Mouse (Mus musculus) heart, postnatal 36 days (tissue): ENCODE measurements at regions not wholly inside any gene's neighbourhood (a gene's known extent, or its start where the extent isn't known, plus 50 kb on each side); places are given as distances from the start of the nearest gene placed in this dataset.

Experiments
- DNase-seq, 2 experiments: peaks; one replicate each; pipeline ENCODE4 v3.0.0; 2021 to 2022
- intact Hi-C: fragments of 180-260 bp; cut with DNase I; formaldehyde crosslinking; loops from one replicate; pipeline ENCODE4 v1.15.1; 2025

DNA sequence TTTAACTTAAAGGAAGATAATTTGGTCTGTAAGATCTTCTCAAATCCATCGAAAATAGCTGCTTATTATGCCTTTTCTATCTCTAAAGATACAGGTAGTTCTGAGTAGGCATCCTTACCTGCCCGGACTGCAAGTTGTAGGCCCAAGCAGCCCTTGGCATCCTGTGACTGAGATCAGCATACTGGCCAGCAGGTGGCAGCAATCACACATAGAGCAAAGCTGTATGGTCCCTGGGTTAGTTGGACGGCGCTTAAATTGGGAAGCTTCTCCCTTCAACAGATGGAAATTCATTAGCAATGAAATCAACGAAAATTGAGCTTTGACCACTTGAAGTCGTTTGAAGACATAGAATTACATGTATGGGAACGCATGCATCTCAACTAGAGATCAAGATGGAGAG lies 61.0 kb downstream of the Ccng2 start:
- intact Hi-C loops: loop anchor here (10.0 kb wide), 2 partner anchors 603 to 653 kb away; partner anchors contain the start of gene Ccdc158
- peak; percentile 71 to 78 for DNase-seq

DNA sequence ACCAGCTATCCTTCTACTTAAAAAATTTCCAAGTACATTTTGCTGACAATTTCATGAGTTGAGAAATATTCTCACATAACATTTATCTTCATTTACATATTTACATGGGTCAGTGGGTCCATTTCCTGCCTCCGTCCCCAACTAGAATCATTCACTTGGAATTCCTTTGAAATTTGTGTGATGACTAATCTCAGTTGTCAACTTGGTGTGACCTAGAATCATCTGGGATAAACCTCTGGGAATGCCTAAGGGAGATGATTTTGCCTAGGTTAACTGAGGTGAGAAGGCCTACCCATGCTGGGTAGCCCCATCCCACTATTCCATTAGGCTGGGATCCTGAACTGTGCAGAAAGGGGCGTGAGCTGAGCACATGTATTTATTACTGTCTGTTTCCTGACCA lies 63.8 kb downstream of the Ccng2 start:
- DNase-seq: no peak
- intact Hi-C loops: no loop called here

DNA sequence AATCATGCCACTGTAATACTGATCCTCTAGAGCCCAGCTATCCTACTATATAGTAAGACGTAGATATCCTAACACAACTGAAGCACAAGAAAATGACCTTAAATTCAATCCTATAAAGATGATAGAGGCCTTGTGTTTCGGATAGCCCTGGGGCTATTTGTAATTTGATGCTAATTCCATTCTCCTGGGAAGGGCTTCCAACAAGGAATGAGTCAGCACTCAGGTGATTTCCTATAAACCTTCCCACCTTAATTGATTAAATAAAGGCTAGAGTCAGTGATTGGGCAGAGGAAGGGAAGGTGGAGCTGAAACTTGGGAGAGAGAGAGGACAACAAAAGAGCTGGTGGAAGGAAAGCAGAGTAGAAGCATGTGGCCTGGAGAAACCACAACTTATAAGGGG lies 86.0 kb downstream of the Ccng2 start:
- DNase-seq: no peak
- intact Hi-C loops: no loop called here
